Mouse (Mus musculus) heart, embryonic 15.5 days (tissue): Measurements from ENCODE around the gene Naa80. TPM values are rescaled to one million over a fixed set of nuclear protein-coding genes. Genes with fewer than 3 reads are reported as not detected.
"Not testable (repeated sequence)": the region's sequence is repeated elsewhere in the genome, so short reads cannot be mapped to it uniquely, and the experiment has no call there.

Experiments
- ATAC-seq: fragments of 200-750 bp; cut with Nextera tagmentation; replicated peaks from 2 replicates; pipeline ENCODE4 v1.8.0; 2017; ENCODE audit warnings: low read depth, moderate TSS enrichment; ENCODE audit not compliant: insufficient number of reproducible peaks, insufficient read depth, low FRiP score
- H3K27ac ChIP-seq: fragments of 300-500 bp; sonication (generic); 2 replicates; pipeline ENCODE4 v1.5.1; 2015; ENCODE audit warnings: mild to moderate bottlenecking, inconsistent platforms
- H3K27me3 ChIP-seq: fragments of 300-500 bp; sonication (generic); 2 replicates; pipeline ENCODE4 v1.6.1; 2015; ENCODE audit warnings: inconsistent platforms
- H3K36me3 ChIP-seq: fragments of 300-500 bp; sonication (generic); 2 replicates; pipeline ENCODE4 v1.6.1; 2015; ENCODE audit warnings: mild to moderate bottlenecking, inconsistent platforms
- H3K4me1 ChIP-seq: fragments of 300-500 bp; sonication (generic); replicated peaks from 2 replicates; pipeline ENCODE4 v1.6.1; 2015; ENCODE audit warnings: inconsistent platforms
- H3K4me2 ChIP-seq: fragments of 300-500 bp; sonication (generic); 2 replicates; pipeline ENCODE4 v1.6.1; 2015; ENCODE audit warnings: inconsistent platforms, mild to moderate bottlenecking, moderate library complexity
- H3K4me3 ChIP-seq: fragments of 300-500 bp; sonication (generic); 2 replicates; pipeline ENCODE4 v1.5.1; 2015; ENCODE audit warnings: mild to moderate bottlenecking, inconsistent platforms
- H3K9ac ChIP-seq: fragments of 300-500 bp; sonication (generic); 2 replicates; pipeline ENCODE4 v1.6.1; 2015; ENCODE audit warnings: mild to moderate bottlenecking, inconsistent platforms
- H3K9me3 ChIP-seq: fragments of 300-500 bp; sonication (generic); replicated peaks from 2 replicates; pipeline ENCODE4 v1.6.1; 2016; ENCODE audit warnings: inconsistent platforms
- WGBS: fragments of 180-500 bp; shearing (Covaris S2); methylation state at CpG from one replicate; pipeline ENCODE4 v1.1.7; 2015; ENCODE audit warnings: mixed read lengths; 5-methylcytosine and 5-hydroxymethylcytosine counted together
- polyA plus RNA-seq: library from polyadenylated mRNA; unstranded; fragments of >200 nt; fragmentation: Nextera tagmentation; extraction: Ambion mirVana; gene quantifications from 2 replicates; pipeline ENCODE4 v1.2.1, GENCODE M21; 2015

Naa80 gene
- polyA plus RNA-seq, 1 experiment from 2014 or later: 13.4 TPM

DNA sequence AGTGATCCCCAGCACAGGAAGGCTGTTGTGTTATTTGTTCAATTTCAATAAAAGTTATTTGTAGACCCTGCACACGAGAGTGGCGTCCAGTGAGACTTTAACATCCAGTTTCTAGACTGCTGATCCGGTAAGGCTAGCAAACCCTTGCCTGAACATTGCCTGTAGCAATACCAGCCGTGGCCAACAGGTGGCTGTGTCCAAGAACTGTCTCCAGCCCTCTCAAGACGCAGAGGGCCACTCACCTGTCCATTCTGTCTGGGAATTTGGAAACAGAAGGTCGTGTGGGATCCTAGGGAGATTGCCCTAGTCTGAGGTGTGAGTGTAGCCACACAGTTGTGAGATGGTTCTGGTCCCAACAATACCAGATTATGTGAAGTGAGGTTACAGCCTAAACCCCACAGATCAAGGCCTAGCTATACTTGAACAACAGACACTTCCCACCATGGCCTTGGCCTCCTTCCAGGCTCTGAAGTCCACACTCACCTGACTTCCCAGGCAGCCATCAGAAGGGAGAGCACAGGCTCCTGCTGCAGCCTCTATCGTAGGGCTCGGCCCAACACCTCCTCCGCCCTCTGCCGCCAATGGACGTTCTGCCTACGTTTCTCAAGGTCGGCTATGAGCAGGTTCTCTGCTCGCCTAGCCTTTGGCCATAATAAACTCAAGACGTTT is 12.5 kb upstream of the Naa80 start:
- Histone ChIP-seq H3K9ac (no peak overlapping the region), H3K9me3 (no peaks in the 10 kb centered on the region), H3K27me3 (no peaks in the 10 kb centered on the region), H3K4me3 (0 out of 2 replicates have a peak overlapping the region, but pooled peaks have one; percentile 7), H3K27ac (peak overlapping the region; percentile 89), H3K4me2 (peak overlapping the region; percentile 85), H3K36me3 (peaks cover 21% of the 10 kb centered on the region), H3K4me1 (peaks cover 60% of the 10 kb centered on the region)
- WGBS: 51% methylated on average over 15 of the region's 15 CpGs
- no peak for ATAC-seq

DNA sequence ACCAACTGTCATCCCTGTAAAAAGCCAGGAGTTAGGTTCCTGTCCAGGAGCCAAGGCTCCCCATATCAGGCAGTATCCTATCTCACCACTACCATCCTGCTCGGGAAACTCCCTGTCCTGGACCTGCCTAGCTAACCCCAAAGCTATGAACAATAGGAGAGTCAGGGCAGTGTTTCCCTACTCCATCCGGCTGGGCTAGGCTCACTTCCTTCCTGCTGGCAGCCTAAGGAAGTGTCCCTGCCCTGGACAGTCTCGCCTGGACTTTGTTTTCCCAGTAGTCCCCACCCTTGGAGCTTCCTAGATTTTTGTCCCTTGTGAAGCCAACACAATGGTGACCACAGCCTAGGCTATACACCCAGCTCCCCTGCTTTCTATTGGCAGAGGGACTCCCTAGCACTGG is 11.8 kb upstream of the Naa80 start:
- H3K4me1 ChIP-seq: peaks cover 67% of the 10 kb centered on the region
- no peaks in the 10 kb centered on the region for H3K9me3 ChIP-seq
- 0 out of 2 replicates have a peak overlapping the region, but pooled peaks have one; percentile 7 for H3K4me3 ChIP-seq
- peak overlapping the region; percentile 85 for H3K4me2 ChIP-seq
- H3K9ac ChIP-seq: no peak overlapping the region
- peaks cover 17% of the 10 kb centered on the region for H3K36me3 ChIP-seq
- peak overlapping the region; percentile 89 for H3K27ac ChIP-seq
- 55% methylated on average over 3 of the region's 3 CpGs for WGBS
- peak; percentile 28 for ATAC-seq
- H3K27me3 ChIP-seq: no peaks in the 10 kb centered on the region

DNA sequence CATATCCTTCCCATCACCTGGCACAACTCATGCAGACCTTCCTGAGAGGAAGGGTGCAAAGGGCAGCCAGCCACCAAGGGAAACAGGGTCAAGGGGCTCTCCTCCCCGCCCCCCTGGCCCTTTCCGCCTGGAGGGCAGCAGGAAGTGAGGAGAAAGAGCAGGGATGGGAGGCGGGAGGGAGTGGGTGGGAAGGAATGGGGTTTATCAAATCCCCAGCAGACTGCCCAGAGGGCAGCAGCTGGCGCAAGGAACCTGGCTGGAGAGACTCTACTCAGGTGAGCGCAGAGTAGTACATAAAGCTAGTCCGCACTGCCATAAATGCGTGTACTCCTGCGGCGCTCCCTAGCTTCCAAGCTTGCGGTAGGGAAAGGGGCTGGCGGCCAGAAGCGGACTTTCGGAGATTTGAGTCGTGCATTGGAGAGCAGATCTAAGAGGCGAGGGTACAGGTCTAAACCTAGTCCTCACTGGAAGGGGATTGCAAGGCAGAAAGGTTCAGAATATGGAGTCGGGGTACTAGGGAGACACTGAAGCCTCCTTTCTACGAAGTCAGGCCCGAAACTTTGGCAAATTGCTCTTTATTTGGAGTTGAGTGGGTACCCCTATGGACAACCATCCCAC is 10.9 kb upstream of the Naa80 start, which contains the start of gene Hyal2:
Gene Hyal2 (plus strand): TSS at position 244 of the 618 bp plus-strand sequence.
- no peaks in the 10 kb centered on the region for H3K27me3 ChIP-seq
- H3K36me3 ChIP-seq: peaks cover 19% of the 10 kb centered on the region
- peak within 1 kb of the TSS; percentile 81 for H3K9ac ChIP-seq
- peak within 1 kb of the TSS; percentile 85 for H3K4me2 ChIP-seq
- H3K27ac ChIP-seq: peak within 1 kb of the TSS; percentile 89
- no peaks in the 10 kb centered on the region for H3K9me3 ChIP-seq
- H3K4me3 ChIP-seq: peak within 1 kb of the TSS; percentile 89
- peaks cover 68% of the 10 kb centered on the region for H3K4me1 ChIP-seq
- no peak for ATAC-seq
- WGBS: 15% methylated on average over 18 of the region's 18 CpGs

DNA sequence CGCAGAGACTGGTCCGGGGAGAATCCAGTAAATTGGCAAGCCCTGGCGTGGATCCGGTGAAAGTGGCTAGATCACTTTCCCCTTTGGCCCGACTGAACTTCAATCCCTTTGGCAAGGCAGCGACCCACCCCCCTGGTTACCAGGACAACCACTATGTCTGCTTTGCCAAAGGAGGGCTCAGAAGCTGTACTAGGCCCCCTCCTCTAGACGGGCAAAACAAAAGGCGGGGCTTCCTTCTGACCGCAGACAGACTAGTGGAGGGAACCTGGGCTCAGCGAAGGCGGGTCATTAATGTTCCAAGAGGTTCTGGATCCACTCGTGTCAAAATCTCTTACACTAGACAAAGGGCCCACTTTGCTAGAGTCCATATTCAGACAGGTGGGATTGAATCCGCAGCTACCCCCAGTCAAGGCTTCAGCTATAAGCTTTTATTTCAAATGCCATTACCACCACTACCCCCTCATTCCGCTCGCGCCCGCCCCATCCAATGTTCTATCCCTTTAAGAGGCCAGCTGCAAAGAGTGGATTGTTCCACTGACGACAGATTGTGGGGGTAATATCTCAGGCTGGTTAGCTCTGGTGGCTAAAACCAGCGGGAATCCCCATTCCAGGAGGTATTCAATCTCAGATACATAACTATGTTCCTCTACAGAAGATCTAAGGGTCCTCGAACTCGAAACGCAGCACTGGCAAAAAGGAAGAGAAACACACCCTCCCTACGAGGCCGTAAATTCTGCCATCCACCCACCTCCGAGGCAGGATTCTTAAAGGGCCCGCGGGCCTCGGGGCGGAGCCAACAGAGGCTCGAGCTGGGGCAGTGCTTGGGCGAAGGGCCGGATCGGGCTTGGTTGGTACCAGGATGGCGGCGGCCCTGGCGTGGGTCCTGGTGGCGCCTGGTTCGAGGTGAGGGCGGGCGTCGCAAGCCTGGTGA is 10.1 kb upstream of the Naa80 start:
- Histone ChIP-seq H3K36me3 (peaks cover 26% of the 10 kb centered on the region), H3K9me3 (no peaks in the 10 kb centered on the region), H3K4me2 (peak overlapping the region; percentile 85), H3K27me3 (no peaks in the 10 kb centered on the region), H3K4me1 (peaks cover 66% of the 10 kb centered on the region), H3K9ac (peak overlapping the region; percentile 81), H3K27ac (peak overlapping the region; percentile 89), H3K4me3 (peak overlapping the region; percentile 89)
- peak; percentile 71 for ATAC-seq
- under 1% methylated on average over 41 of the region's 41 CpGs for WGBS

DNA sequence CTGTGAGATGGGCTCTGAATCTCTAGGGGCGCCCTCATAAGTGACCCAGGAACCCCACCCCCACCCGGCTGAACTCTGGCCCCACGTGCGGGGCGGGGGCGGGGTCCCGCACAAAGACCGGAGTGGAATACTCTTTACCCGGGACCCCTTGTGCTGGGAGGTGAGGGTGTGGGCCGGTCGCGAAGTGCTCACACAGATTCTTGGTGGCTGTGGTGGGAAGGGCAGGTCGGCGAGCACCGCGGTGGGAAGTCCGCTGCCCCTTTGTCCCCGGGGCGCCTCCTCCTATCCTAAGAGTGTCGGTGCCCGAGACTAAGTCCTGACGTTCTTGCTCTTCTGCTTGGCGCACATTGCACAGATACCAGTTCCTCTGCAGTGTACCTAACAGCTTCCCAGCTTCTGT is 9.4 kb upstream of the Naa80 start:
- H3K9ac ChIP-seq: peak overlapping the region; percentile 81
- H3K4me1 ChIP-seq: peaks cover 59% of the 10 kb centered on the region
- H3K4me2 ChIP-seq: peak overlapping the region; percentile 85
- peak overlapping the region; percentile 89 for H3K27ac ChIP-seq
- H3K27me3 ChIP-seq: no peaks in the 10 kb centered on the region
- WGBS: under 1% methylated on average over 23 of the region's 23 CpGs
- H3K4me3 ChIP-seq: peak overlapping the region; percentile 89
- ATAC-seq: peak; percentile 4
- H3K36me3 ChIP-seq: peaks cover 30% of the 10 kb centered on the region
- no peaks in the 10 kb centered on the region for H3K9me3 ChIP-seq

DNA sequence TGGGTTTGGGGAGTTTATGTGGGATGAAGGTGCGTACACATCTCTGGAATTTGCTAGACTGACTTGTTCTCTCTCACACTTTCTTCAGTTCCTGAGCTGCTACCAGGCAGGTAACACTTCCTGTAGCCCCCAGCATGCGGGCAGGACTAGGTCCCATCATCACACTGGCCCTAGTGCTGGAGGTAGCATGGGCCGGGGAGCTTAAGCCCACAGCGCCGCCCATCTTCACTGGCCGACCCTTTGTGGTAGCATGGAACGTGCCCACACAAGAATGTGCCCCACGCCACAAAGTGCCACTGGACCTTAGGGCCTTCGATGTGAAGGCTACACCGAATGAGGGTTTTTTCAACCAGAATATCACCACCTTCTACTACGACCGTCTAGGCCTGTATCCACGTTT is 8.7 kb upstream of the Naa80 start:
- ATAC-seq: no peak
- H3K9me3 ChIP-seq: no peaks in the 10 kb centered on the region
- peak overlapping the region; percentile 89 for H3K27ac ChIP-seq
- WGBS: 47% methylated on average over 13 of the region's 13 CpGs
- peaks cover 56% of the 10 kb centered on the region for H3K4me1 ChIP-seq
- peak overlapping the region; percentile 85 for H3K4me2 ChIP-seq
- H3K9ac ChIP-seq: peak overlapping the region; percentile 81
- H3K4me3 ChIP-seq: peak overlapping the region; percentile 89
- peaks cover 32% of the 10 kb centered on the region for H3K36me3 ChIP-seq
- no peaks in the 10 kb centered on the region for H3K27me3 ChIP-seq

DNA sequence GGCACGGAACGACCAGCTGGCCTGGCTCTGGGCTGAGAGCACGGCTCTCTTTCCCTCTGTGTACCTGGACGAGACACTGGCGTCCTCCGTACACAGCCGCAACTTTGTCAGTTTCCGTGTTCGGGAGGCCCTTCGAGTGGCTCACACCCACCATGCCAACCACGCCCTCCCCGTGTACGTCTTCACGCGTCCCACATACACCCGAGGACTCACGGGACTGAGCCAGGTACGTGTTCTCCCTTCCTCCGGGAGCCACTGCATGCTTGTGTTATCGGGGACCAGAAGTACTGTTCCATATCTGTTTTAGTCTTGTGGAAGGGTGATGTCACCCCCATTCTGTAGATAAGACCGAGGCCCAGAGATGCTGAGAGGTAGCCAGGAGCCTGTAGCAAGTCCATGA is 7.8 kb upstream of the Naa80 start:
- WGBS: 45% methylated on average over 21 of the region's 21 CpGs
- peak overlapping the region; percentile 85 for H3K4me2 ChIP-seq
- peak overlapping the region; percentile 27 for H3K27ac ChIP-seq
- H3K9me3 ChIP-seq: no peaks in the 10 kb centered on the region
- peaks cover 29% of the 10 kb centered on the region for H3K36me3 ChIP-seq
- H3K9ac ChIP-seq: peak overlapping the region; percentile 30
- ATAC-seq: no peak
- H3K4me1 ChIP-seq: peaks cover 55% of the 10 kb centered on the region
- H3K27me3 ChIP-seq: no peaks in the 10 kb centered on the region
- H3K4me3 ChIP-seq: peak overlapping the region; percentile 89

DNA sequence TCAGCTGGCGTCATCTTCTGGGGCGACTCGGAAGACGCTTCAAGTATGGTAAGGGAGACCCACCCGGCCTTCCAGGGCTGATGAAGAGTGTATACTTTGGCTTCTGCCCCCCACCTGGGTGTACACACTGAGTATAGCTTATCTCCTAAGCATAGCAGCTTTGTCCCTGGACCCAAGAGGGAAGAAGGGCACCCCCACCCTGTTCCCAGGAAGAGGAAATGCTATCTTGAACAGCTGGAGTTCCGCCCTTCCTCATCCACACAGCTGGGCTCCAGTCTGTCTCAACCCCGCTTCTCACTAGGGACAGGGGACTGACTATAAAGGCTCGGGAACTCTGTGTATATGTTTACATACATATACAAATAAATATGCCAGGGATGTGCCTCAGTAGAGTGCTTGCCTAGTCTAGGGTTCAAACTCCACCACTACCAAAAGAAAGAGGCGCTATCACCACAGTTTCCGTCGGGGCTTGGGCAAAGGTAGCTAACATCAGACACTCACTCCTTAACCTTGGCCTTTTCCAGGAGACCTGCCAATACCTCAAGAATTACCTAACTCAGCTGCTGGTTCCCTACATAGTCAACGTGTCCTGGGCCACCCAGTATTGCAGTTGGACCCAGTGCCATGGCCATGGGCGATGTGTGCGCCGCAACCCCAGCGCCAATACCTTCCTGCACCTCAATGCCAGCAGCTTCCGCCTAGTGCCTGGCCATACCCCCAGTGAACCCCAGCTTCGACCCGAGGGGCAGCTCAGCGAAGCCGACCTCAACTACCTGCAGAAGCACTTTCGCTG is 7.0 kb upstream of the Naa80 start:
- Histone ChIP-seq H3K9me3 (no peaks in the 10 kb centered on the region), H3K27ac (peak overlapping the region; percentile 27), H3K4me1 (peaks cover 56% of the 10 kb centered on the region), H3K4me3 (peak overlapping the region; percentile 89; the same call in 1 of the 2 replicates), H3K9ac (peak overlapping the region; percentile 30; the same call in 1 of the 2 replicates), H3K36me3 (peaks cover 29% of the 10 kb centered on the region), H3K27me3 (no peaks in the 10 kb centered on the region), H3K4me2 (peak overlapping the region; percentile 85)
- no peak for ATAC-seq
- WGBS: 84% methylated on average over 22 of the region's 22 CpGs

DNA sequence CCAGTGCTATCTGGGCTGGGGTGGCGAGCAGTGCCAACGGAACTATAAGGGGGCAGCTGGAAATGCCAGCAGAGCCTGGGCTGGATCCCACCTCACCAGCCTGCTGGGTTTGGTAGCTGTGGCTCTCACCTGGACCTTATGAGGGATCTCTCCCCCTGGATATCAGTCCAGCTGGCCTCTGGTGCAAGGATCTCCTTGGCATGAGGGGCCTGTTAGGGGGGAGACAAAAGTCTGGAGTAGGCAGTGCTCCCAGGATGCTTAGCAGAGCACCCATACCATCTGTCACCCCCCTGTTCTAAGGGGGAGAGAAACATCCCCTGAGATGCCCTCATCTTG is 6.4 kb upstream of the Naa80 start:
- H3K9me3 ChIP-seq: no peaks in the 10 kb centered on the region
- H3K4me3 ChIP-seq: no peak overlapping the region
- H3K9ac ChIP-seq: no peak overlapping the region
- H3K27ac ChIP-seq: no peak overlapping the region
- no peak for ATAC-seq
- H3K27me3 ChIP-seq: no peaks in the 10 kb centered on the region
- no peak overlapping the region for H3K4me2 ChIP-seq
- H3K36me3 ChIP-seq: peaks cover 29% of the 10 kb centered on the region
- 91% methylated on average over 2 of the region's 2 CpGs for WGBS
- peaks cover 57% of the 10 kb centered on the region for H3K4me1 ChIP-seq

DNA sequence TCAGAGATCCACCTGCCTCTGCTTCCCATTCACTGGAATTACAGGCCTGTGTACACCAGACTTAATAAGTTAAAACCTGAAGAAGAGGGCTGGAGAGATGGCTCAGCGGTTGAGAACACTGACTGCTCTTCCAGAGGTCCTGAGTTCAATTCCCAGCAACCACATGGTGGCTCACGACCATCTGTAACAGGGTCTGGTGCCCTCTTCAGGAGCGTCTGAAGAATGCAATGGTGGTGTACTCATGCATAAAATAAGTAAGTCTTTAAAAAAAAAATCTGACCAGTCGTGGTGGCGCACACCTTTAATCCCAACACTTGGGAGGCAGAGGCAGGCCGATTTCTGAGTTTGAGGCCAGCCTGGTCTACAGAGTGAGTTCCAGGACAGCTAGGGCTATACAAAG is 4.9 kb upstream of the Naa80 start:
- peaks cover 29% of the 10 kb centered on the region for H3K36me3 ChIP-seq
- H3K4me1 ChIP-seq: peaks cover 53% of the 10 kb centered on the region
- not testable (repeated sequence) for H3K4me2 ChIP-seq, H3K9me3 ChIP-seq, H3K27ac ChIP-seq, H3K27me3 ChIP-seq, H3K4me3 ChIP-seq, ATAC-seq, H3K9ac ChIP-seq
- 81% methylated on average over 6 of the region's 6 CpGs for WGBS
